Mouse (Mus musculus) heart, postnatal 25 days (tissue): Measurements from ENCODE around the gene Ap1s1. TPM values are rescaled to one million over a fixed set of nuclear protein-coding genes. Genes with fewer than 3 reads are reported as not detected.

Source experiments
- DNase-seq: peaks from one replicate; pipeline ENCODE4 v3.0.0; 2022; ENCODE audit warnings: low spot score
- intact Hi-C: fragments of 180-260 bp; cut with DNase I; formaldehyde crosslinking; loops from one replicate; pipeline ENCODE4 v1.15.1; 2025
- total RNA-seq, 2 experiments: library from RNA; stranded (reverse); gene quantifications; 2 replicates each; pipeline ENCODE4 v1.2.3; 2021

Ap1s1 gene
- total RNA-seq, 2 experiments from 2014 or later, result 34.4 to 43.0 TPM

DNA sequence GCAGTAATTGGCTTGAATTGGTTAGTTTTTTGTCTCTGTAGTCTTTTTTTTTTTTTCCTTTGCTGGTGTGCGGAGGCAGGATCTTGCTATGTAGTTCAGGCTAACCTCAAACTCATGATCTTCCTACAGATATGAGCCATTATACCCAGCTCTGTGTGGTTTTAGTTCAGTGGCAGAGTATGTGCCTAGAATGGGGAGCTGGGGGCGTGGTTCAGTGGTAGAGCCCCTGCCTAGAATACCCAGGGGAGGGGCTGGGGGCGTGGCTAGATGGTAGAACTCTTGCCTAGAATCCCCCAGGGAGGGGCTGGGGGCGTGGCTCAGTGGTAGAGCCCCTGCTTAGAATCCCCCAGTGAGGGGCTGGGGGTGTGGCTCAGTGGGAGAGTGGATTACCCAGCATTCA lies 22.8 kb upstream of the Ap1s1 start:
- intact Hi-C loops, result no loop called here
- DNase-seq, result no peak

GRCm38 (mm10) chr5:137065923-137066322 lies 20.0 kb upstream of the Ap1s1 start:
- no peak for DNase-seq
- intact Hi-C loops, result no loop called here

GRCm38 (mm10) chr5:137065454-137065853 lies 19.5 kb upstream of the Ap1s1 start:
- DNase-seq, result no peak
- intact Hi-C loops, result no loop called here

DNA sequence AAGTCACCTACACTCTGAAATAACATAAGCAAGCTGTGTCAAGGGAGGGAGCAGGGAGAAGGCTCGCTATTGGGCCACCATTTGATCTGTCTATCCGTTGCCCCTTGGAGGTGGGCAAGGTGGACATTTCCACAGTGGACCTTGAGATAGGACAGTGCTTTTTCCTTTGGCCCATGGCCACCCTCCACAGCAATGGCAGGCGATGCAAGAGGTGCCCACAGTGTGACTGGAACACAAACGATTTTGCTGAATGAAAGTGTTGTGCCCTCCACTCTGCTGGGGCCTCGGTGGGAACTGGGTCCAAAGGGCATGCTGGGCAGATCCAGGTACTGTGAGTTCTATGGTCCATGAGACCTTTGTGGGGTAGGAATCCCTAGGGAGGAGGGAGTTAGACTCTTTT lies 16.7 kb upstream of the Ap1s1 start:
- intact Hi-C loops, result loop anchor here (1.0 kb wide), 1 partner anchor 45 kb away; no protein-coding TSS in a partner anchor
- no peak for DNase-seq

- no peak for DNase-seq
- intact Hi-C loops, result loop anchor here (1.0 kb wide), 1 partner anchor 45 kb away; no protein-coding TSS in a partner anchor
Measured at GRCm38 (mm10) chr5:137061809-137062481, 16.0 kb upstream of the Ap1s1 start.

DNA sequence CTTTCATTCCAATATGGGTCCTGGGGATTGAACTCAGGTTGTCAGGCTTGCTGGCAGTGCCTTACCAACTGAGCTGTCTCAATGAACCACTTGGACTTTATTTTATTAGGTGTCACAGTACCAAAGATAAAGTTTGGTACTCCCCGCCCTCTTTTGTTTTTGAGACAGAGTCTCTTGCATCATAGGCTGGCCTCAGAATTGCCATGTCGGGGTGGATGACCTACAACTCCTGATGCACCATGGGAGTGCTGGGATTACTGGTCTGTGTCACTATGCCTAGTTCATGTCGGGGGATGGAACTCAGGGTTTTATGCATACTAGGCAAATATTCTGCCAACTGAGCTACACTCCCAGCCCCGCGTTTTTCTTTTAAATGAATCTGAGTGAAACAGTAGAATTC lies 8.9 kb upstream of the Ap1s1 start:
- no peak for DNase-seq
- intact Hi-C loops, result no loop called here

DNA sequence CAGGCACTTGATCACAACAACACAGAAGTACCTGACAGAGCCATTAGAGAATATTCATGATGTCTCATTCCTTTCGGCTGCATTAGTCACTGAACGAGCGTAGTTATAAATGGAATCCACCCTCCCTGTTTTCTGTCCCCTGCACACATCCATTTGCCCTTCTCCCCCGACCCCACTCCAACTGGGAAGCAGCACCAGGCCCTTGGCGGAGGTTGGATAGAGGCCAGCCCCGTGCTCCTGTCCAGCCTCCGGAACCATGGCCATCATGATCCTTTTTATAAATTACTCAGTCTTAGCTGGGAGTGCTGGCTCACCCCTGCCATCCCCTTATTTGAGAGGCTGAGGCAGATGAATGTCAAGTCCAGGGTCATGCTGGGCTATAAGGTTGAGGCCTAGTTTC lies 8.4 kb upstream of the Ap1s1 start:
- intact Hi-C loops, result no loop called here
- no peak for DNase-seq

DNA sequence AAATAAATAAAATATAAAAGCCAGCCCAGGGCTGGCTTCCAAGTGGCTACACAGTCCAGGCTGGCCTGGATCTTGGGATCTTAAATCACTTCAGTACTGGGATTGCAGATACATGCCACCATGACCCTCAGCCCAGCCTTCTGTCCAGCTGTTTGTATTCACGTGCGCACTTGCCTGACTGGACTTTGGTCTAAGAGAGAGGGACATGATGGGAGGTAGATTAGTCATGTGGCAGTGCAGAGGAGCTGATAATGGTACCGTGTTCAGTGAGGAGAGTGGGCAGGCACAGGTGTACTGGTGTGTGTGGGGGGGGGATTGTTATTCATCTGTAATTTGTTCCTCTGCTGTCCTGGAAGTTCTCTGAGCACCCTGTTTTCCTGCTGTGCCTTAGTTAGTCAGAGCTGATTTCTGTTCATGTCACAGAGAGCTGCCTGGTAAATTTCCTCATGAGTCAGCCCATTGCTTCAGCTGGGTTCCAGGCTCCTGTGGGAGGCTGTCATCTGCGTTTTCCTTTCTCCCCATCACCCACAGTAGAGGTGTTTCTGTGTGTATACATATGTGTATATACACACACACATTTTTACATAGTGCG lies 6.1 kb upstream of the Ap1s1 start:
- no peak for DNase-seq
- intact Hi-C loops, result no loop called here

- intact Hi-C loops, result no loop called here
- no peak for DNase-seq
Measured at GRCm38 (mm10) chr5:137051125-137051524, 5.2 kb upstream of the Ap1s1 start.

DNA sequence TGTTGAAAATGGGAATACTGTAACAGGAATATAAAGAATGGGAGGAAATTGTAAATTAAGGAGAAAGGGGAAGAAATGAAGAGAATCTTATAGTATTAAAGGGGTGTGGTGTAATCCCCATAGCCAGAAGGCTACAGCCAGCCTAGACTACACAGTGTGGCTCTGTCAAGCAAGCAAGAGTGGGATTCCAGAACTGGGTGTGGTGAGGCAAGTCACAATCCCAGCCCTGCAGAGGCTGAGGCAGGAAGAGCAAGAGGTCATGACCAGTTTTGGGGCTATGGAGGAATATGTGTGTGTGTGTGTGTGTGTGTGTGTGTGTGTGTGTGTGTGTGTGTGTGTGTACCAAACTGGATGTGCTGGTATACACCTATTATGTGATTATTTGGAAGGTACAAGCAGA lies 1.1 kb upstream of the Ap1s1 start:
- intact Hi-C loops, result no loop called here
- no peak for DNase-seq

GRCm38 (mm10) chr5:137046324-137046718 lies 386 bp upstream of the Ap1s1 start:
- DNase-seq, result no peak
- intact Hi-C loops, result no loop called here

DNA sequence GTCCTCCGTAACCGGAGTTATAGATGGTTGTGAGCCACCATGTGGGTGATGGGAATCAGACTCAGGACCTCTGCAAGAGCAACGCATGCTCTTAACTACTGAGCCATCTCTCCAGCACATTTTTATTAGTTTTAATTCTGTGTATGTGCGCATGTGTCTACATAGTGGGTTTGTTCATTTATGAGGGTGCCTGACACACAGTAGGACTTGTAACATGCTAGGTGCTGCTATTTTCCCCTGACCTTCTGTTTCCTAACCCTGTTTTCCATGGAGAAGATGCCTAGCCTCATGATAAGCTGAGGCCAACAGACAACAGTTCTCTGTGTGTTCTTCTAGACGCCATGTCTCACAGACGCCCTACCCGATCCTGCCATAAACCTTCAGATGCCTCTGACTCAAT lies 1.9 kb downstream of the Ap1s1 start:
- no peak for DNase-seq
- intact Hi-C loops, result no loop called here

DNA sequence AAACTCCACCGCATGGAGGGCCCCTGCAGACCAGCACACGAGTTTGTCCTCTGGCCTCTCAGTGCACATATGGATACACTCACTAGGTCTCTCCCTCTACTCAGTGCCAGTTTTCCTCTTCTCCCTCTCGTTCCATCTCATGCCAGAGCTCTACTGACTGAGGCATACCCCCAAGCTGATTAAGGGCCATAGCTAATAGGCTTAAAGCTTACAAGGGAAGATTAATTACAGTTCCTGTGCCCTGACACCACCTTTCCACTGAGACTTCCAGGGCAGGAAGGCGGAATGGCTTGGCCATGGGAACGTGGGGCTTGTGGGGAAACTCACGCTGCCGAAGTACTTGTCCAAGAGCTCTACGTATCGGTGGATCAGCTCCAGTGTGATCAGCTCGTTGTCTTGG lies 4.5 kb downstream of the Ap1s1 start:
- intact Hi-C loops, result no loop called here
- no peak for DNase-seq

DNA sequence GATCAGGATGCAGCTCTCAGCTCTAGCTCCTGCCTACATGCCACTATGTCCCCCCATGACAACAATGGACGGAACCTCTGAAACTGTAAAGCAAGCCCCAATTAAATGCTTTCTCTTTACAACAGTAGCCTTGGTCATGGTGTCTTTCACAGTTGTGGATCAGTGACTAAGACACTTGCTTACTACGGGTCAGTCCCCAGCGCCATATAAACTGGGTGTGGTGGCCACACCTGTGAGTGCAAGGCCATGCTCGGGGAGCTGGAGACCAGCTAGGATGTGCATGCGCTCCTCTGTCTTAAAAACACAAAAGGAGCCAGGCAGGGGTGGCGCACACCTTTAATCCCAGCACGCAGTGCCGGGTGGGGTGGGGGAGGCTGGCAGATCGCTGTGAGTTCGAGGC lies 6.5 kb downstream of the Ap1s1 start:
- DNase-seq, result no peak
- intact Hi-C loops, result no loop called here

DNA sequence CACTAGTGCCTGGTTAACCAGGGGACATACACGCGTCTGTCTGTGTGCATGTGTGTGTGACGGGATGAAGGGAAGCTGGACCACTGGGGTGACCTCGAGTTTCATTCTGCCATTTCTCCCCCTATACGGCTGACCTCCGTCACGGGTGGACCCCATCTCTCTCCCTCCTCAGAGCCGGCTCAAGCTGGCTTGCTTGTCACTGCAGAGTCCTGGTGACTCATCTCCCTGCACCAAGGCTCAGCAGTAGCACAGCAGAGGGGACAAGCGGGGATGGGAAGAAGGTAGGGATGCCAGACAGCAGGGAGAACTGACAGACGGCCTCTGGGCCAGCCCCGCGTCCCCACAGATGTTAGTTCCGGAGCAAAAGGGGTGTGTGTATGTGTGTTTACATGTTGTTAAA lies 9.7 kb downstream of the Ap1s1 start:
- no peak for DNase-seq
- intact Hi-C loops, result no loop called here

GRCm38 (mm10) chr5:137032641-137033074 lies 13.3 kb downstream of the Ap1s1 start:
- intact Hi-C loops, result no loop called here

GRCm38 (mm10) chr5:137032033-137032421 lies 13.9 kb downstream of the Ap1s1 start:
- intact Hi-C loops, result no loop called here
- DNase-seq, result no peak

More at GRCm38 (mm10) chr5:137032641-137033074, 13.3 kb downstream of the Ap1s1 start:
- DNase-seq, result peak; percentile 69

DNA sequence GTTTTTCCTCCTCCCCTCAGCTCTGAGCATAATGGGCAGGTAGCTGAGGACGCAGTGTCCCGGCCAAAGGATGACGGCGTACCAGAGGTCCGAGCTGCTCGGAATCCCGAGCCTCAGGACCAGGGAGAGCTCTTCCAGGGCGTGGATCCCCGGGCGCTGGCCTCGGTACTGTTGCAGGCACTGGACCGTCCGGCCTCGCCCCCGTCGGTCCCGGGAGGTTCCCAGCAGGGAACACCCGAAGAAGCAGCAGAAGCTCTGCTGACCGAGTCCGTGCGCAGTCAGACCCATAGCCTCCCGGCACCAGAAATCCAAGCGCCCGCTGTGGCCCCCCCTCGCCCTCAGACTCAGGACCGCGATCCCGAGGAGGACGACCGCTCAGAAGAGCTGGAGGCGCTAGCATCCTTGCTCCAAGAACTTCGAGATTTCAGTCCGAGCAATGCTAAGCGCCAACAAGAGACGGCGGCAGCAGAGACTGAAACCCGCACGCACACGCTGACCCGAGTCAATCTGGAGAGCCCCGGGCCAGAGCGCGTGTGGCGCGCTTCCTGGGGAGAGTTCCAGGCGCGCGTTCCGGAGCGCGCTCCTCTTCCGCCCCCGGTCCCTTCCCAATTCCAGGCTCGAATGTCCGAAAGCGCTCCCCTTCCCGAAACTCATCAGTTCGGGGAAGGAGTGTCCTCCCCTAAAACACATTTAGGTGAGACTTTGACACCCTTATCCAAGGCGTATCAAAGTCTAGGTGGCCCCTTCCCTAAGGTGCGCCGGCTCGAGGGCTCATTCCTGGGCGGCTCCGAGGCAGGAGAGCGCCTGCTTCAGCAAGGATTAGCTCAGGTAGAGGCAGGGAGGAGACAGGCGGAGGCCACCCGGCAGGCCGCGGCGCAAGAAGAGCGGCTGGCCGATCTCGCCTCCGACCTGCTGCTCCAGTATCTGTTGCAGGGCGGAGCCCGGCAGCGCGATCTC lies 14.6 kb downstream of the Ap1s1 start:
- no peak for DNase-seq
- intact Hi-C loops, result no loop called here

DNA sequence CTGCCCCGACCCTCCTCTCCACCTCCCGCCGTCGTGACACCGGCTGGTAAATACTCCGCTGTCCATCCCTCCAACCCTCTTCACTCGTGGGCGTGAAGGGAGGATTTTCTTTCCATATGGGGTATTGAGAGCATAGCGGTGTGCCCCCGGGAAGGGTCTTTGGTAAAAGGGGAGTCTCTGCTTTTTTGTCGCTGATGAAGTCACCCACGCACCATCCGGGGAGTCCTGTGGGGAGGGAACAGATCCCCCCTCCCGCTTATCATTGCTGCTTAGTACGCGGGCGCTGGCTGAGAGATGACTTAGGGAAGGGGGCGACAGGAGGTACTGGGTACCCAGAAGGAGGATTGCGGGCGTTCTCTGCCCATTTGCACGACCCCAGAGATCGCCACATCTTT lies 15.5 kb downstream of the Ap1s1 start:
- intact Hi-C loops, result no loop called here

GRCm38 (mm10) chr5:137029643-137030415 lies 16.1 kb downstream of the Ap1s1 start:
- DNase-seq, result peak; percentile 80
- intact Hi-C loops, result no loop called here

More for the DNA sequence above, 15.5 kb downstream of the Ap1s1 start:
- DNase-seq, result no peak
